Mouse (Mus musculus) megakaryocyte, embryonic 14.5 days (primary cell): ENCODE results near the gene Pgf.

Source experiments
- FLI1 ChIP-seq: IDR thresholded peaks from 2 replicates; pipeline ENCODE4 v1.6.1; 2012; ENCODE audit warnings: low read length, inconsistent platforms, mixed read lengths
- GATA1 ChIP-seq: IDR thresholded peaks from 3 replicates; pipeline ENCODE4 v1.6.1; 2012; ENCODE audit warnings: mixed read lengths, low read length, inconsistent platforms, borderline replicate concordance

- no peak for TF ChIP-seq GATA1
- no peak for TF ChIP-seq FLI1
Observed at GRCm38 (mm10) chr12:85164996-85165395, 12.6 kb downstream of the Pgf start.
